8 mouse cellular contexts compared by ENCODE assay signal in the genomic region with DNA sequence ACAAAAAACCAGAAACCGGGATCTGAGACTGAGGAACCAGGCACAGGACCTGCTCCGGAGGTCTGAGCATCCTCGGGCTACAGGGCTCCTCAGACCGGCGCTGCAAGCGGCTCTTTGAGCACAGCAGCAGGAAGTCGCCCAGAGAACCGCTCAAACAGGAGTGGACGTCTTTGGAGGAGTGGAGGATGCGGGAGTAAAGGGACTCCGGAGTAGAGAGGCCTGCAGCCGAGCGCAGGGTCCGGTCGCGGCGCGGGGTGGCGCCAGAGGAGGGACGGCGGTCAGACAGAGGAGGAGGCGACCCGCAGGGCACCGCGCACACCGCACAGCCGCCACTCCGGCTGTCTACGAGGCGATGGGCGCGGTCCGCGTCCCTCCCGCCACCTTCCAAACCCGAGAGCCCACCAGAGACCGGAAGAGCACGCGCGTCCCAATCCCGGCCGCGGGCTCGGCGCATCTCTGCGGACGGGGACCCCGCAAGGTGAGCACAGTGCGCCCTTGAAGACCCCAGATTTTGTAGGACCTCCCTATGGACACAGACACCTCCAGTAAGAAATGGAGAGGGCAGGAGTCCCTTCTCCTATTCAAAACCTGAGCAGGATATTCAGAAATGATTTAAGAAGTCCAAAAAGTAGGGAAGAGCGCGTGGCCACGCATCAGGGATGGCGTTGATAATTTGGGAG. TPM values are rescaled to one million over a fixed set of nuclear protein-coding genes. Genes with fewer than 3 reads are reported as not detected.
DNase-seq lines count a peak whose midpoint lies in the region; ATAC-seq and TF ChIP-seq lines count a peak whose summit lies in the region.

A gene (plus strand): TSS at position 359 of the 680 bp plus-strand sequence.

- peak; percentile 90 for DNase-seq in heart, adult 11 months
- no peak for DNase-seq in heart, adult 8-10 months (ENCODE audit: low spot score)
- DNase-seq in cerebellum, postnatal 25 days = peak; percentile 59 to 76
- DNase-seq in gastrocnemius, adult 2 months = peak; percentile 63
- DNase-seq in intestine, embryonic 14.5 days (ENCODE audit: low spot score) = peak; percentile 63
- DNase-seq in testis, postnatal 10 days (ENCODE audit: low spot score) = peak; percentile 69

- H3K9ac ChIP-seq in intestine, embryonic 14.5 days (ENCODE audit: low read length) = peak within 1 kb of the TSS; percentile 8
- H3K9ac ChIP-seq in limb, embryonic 15.5 days = peak within 1 kb of the TSS; percentile 40
- peak within 1 kb of the TSS; percentile 71 for H3K9ac ChIP-seq in midbrain, embryonic 15.5 days

- peaks cover 15% of the 10 kb centered on the region for H3K27me3 ChIP-seq in intestine, embryonic 14.5 days (replicated peaks; ENCODE audit: control insufficient read depth, insufficient read depth, low read length)
- peaks cover 14% of the 10 kb centered on the region; the same call in 1 of the 2 replicates for H3K27me3 ChIP-seq in limb, embryonic 15.5 days
- H3K27me3 ChIP-seq in midbrain, embryonic 15.5 days (replicated peaks) = no peaks in the 10 kb centered on the region; the same call in 1 of the 2 replicates

- peak; percentile 58 for TF ChIP-seq CTCF in gastrocnemius, adult 2 months (IDR thresholded peaks at IDR 0.05)

- WGBS in intestine, embryonic 14.5 days = 3% methylated on average over 53 of the region's 53 CpGs
- WGBS in limb, embryonic 15.5 days = 2% methylated on average over 45 of the region's 53 CpGs
- 2% methylated on average over 53 of the region's 53 CpGs for WGBS in midbrain, embryonic 15.5 days

- H3K4me3 ChIP-seq in gastrocnemius, adult 2 months = peak within 1 kb of the TSS; percentile 72
- H3K4me3 ChIP-seq in intestine, embryonic 14.5 days (ENCODE audit: low read depth, low read length) = peak within 1 kb of the TSS; percentile 46
- H3K4me3 ChIP-seq in limb, embryonic 15.5 days = peak within 1 kb of the TSS; percentile 54
- H3K4me3 ChIP-seq in midbrain, embryonic 15.5 days = peak within 1 kb of the TSS; percentile 65

- intact Hi-C loops in gastrocnemius, adult 2 months (cut with DNase I) = no loop called here

- peak; percentile 64 for ATAC-seq in intestine, embryonic 14.5 days (replicated peaks; ENCODE audit: low FRiP score, low TSS enrichment, low read depth)
- no peak for ATAC-seq in limb, embryonic 15.5 days (ENCODE audit: insufficient number of reproducible peaks, low FRiP score, low TSS enrichment, low read depth)
- peak; percentile 81 for ATAC-seq in midbrain, embryonic 15.5 days (replicated peaks)

- H3K4me1 ChIP-seq in intestine, embryonic 14.5 days (replicated peaks; ENCODE audit: control insufficient read depth, insufficient read depth, low read length) = no peaks in the 10 kb centered on the region
- peaks cover 9% of the 10 kb centered on the region for H3K4me1 ChIP-seq in limb, embryonic 15.5 days
- H3K4me1 ChIP-seq in midbrain, embryonic 15.5 days = peaks cover 32% of the 10 kb centered on the region

- no peak within 1 kb of the TSS for H3K27ac ChIP-seq in gastrocnemius, adult 2 months
- H3K27ac ChIP-seq in intestine, embryonic 14.5 days (ENCODE audit: low read depth) = no peak within 1 kb of the TSS
- H3K27ac ChIP-seq in limb, embryonic 15.5 days = no peak within 1 kb of the TSS
- peak within 1 kb of the TSS; percentile 8 for H3K27ac ChIP-seq in midbrain, embryonic 15.5 days

- H3K9me3 ChIP-seq in intestine, embryonic 14.5 days (ENCODE audit: control insufficient read depth, low read length) = no peaks in the 10 kb centered on the region
- H3K9me3 ChIP-seq in limb, embryonic 15.5 days = no peaks in the 10 kb centered on the region
- H3K9me3 ChIP-seq in midbrain, embryonic 15.5 days = no peaks in the 10 kb centered on the region

- peak within 1 kb of the TSS; percentile 95 for H3K4me2 ChIP-seq in intestine, embryonic 14.5 days (ENCODE audit: low read length)
- H3K4me2 ChIP-seq in limb, embryonic 15.5 days = peak within 1 kb of the TSS; percentile 96
- peak within 1 kb of the TSS; percentile 91 for H3K4me2 ChIP-seq in midbrain, embryonic 15.5 days

- H3K36me3 ChIP-seq in intestine, embryonic 14.5 days (ENCODE audit: control insufficient read depth, insufficient read depth, low read length) = no peaks in the 10 kb centered on the region
- no peaks in the 10 kb centered on the region for H3K36me3 ChIP-seq in limb, embryonic 15.5 days
- H3K36me3 ChIP-seq in midbrain, embryonic 15.5 days (replicated peaks) = no peaks in the 10 kb centered on the region

RNA-seq across cellular contexts. Expression of the gene that starts here (rescaled TPM):
- total RNA-seq in heart, adult 8-10 months (2022) = under 1 TPM in 1 of 4 experiments, not detected in 3; 0.06 TPM
- not detected for total RNA-seq in gastrocnemius, adult 2 months (2021)
- polyA plus RNA-seq in intestine, embryonic 14.5 days (2014; fragmentation: Nextera tagmentation; extraction: Ambion mirVana) = 0.42 and 0.61 TPM in 2 replicates
- 0.38 and 0.47 TPM in 2 replicates for polyA plus RNA-seq in limb, embryonic 15.5 days (2015; fragmentation: Nextera tagmentation; extraction: Ambion mirVana)
- 6.2 and 6.4 TPM in 2 replicates for polyA plus RNA-seq in midbrain, embryonic 15.5 days (2015; fragmentation: Nextera tagmentation; extraction: Ambion mirVana)

Comparison
In these comparisons a context has a peak if more than half of its experiments do, and no peak if none do; other contexts are left out.
1. Peak in DNase-seq and H3K4me3 ChIP-seq in gastrocnemius, adult 2 months; RNA of the gene not detected or under 1 TPM.
2. Peak in DNase-seq, ATAC-seq, H3K4me3 ChIP-seq, H3K9ac ChIP-seq and H3K4me2 ChIP-seq in intestine, embryonic 14.5 days; RNA of the gene not detected or under 1 TPM.
3. H3K9ac ChIP-seq: peak in every context shown above with its lines; median percentile 71 in midbrain, embryonic 15.5 days; 40 in limb, embryonic 15.5 days; 8 in intestine, embryonic 14.5 days.